Mouse (Mus musculus) B cell, adult 62 days (primary cell): ENCODE results near the gene Soat1. TPM values are rescaled to one million over a fixed set of nuclear protein-coding genes. Genes with fewer than 3 reads are reported as not detected.

Experiments
- total RNA-seq: library from RNA; stranded (reverse); gene quantifications from 4 replicates; pipeline ENCODE4 v1.2.4, GENCODE M21; 2023

Gene Soat1
- total RNA-seq = 57.3 to 78.0 TPM (median 68.5 TPM) in 4 replicates

GRCm38 (mm10) chr1:156473961-156474503 lies at the start of gene Soat1:
Soat1 (minus strand) TSS chr1:156474331.

GRCm38 (mm10) chr1:156523842-156524241 lies 49.7 kb upstream of the Soat1 start, which contains the start of gene Gm10031:
Gm10031 (plus strand) TSS chr1:156524012.

GRCm38 (mm10) chr1:156420671-156421297 lies 53.3 kb downstream of the Soat1 start, which contains the start of gene Axdnd1:
Axdnd1 (minus strand) TSS chr1:156421159.

Other genes starting within 250 kb of the Soat1 start
- gene Tdrd5, start 170.7 kb downstream of the Soat1 start, total RNA-seq = not detected in 4 replicates
- gene Nphs2, start 163.6 kb downstream of the Soat1 start, total RNA-seq = not detected in 4 replicates
- gene Gm2000, start 108.3 kb downstream of the Soat1 start, total RNA-seq = 1,194 to 1,257 TPM (median 1,218 TPM) in 4 replicates
- 0.31 to 0.69 TPM (median 0.64 TPM) in 3 of 4 replicates, not detected in the other for gene Axdnd1, start 53.2 kb downstream of the Soat1 start, total RNA-seq
- gene Gm10031, start 49.7 kb upstream of the Soat1 start, total RNA-seq = 28.9 to 33.3 TPM (median 31.9 TPM) in 4 replicates
- gene Abl2, start 84.5 kb upstream of the Soat1 start, total RNA-seq = 64.6 to 74.3 TPM (median 67.7 TPM) in 4 replicates
- gene Tor3a, start 200.0 kb upstream of the Soat1 start, total RNA-seq = 44.4 to 53.7 TPM (median 50.8 TPM) in 4 replicates
- 22.2 to 23.4 TPM (median 22.7 TPM) in 4 replicates for gene Fam20b, start 244.8 kb upstream of the Soat1 start, total RNA-seq